Mouse (Mus musculus) right cerebral cortex, postnatal 14 days (tissue): ENCODE measurements around the gene Gm11541.
"Not testable (repeated sequence)": the region's sequence is repeated elsewhere in the genome, so short reads cannot be mapped to it uniquely, and the experiment has no call there.

Source experiments
- DNase-seq: peaks from one replicate; pipeline ENCODE4 v3.0.0; 2022

The Gm11541 gene

DNA sequence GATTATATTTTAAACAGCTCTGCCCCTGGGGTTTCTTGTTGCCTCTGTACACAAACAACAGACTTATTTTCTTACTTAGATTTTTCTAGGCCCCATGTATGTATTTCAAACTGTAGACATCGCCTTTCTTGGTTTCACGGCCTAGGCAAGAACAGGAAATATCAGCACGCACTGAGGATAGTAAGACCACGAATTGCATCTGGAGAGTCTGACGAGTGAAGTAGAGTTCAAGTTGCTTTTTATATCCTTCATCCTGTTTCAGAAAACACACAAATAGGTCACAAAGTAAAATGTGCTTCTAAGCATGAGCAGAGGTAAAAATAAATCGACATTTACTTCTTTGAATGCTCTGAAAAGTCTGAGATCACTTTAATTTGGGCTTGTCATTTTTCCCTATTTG is 8.8 kb downstream of the Gm11541 start:
- no peak for DNase-seq

DNA sequence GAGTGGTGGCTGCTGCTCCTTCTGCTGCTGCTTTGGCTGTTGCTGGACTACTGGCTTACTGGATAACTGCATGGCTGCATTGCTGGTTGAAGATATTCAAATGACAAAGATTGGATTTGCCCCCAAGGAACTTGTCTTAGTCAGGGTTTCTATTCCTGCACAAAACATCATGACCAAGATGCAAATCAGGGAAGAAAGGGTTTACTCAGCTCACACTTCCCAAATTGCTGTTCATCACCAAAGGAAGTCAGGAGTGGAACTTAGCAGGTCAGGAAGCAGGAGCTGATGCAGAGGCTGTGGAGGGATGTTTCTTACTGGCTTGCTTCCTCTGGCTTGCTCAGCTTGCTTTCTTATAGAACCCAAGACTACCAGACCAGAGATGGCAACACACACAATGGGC is 11.8 kb downstream of the Gm11541 start:
- not testable (repeated sequence) for DNase-seq

DNA sequence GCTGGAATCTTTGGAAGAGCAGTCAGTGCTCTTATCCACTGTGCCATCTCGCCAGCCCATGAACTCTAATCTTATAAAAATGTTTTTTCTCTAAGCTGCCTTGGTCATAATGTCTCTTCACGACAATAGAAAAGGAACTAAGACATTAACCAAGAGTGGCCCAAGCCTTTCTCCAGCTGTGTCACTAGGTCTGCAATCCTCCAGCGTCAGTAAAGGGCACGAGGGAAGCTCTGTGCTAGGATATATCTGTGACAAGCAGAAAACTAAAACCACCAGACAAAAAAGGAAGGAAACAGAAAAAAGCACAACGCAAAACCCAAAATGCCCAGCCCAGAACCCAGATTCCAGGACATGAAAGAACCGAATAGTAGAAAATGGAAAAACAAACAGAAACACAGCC is 17.1 kb downstream of the Gm11541 start:
- no peak for DNase-seq

DNA sequence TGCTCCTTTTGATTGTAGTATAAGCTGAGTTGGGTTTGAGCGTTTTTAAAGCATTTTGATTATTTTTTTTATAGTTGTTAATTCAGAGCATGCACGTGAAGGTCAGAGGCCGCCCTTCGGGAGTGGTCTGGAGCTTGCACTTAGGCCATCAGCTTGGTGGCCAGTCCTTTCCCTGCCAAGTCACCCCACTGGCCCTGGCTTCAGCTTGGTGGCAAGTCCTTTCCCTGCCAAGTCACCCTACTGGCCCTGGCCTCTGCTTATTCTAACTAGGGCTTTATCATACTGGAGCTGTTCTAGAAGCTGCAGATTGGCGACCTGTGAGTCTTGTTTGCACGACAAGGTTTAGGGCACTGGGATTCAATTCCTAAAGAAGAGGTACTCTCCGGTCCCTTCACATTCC is 21.9 kb downstream of the Gm11541 start:
- no peak for DNase-seq

DNA sequence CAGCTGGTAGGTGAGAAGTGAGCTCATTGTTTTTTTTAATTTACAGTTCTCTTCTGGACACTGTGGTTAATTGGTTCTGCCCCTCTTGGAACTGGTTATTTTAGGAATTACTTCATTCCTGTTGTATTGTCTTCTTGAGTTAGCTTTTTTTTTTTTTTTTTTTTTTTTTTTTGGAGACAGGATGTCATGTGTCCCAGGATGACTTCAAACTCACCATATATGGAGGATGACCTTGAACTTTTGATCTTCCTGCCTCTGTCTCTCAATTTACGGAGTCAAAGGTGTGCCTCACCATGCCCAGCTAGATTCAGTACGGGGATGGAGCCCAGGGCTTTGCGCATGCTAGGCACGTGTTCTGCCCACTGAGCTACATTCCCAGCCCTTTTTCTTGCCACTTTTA is 22.7 kb downstream of the Gm11541 start:
- no peak for DNase-seq

DNA sequence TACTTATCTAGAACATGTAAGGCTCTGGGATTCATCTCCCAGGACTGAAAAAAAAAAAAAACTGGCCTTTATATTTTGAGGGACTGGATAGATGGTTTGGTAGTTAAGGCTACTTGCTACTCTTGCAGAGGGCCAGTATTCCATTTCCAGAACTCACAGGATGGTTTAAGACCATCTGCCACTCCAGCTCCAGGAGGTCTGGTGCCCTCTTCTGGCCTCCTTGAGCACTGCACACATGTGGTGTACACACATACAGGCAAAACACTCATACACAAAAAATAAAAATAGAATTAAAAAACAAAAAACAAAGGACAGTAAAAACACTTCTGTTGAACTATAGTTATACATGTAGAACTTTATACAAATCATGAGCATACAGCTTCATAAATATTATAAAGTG is 23.7 kb downstream of the Gm11541 start:
- DNase-seq = no peak

DNA sequence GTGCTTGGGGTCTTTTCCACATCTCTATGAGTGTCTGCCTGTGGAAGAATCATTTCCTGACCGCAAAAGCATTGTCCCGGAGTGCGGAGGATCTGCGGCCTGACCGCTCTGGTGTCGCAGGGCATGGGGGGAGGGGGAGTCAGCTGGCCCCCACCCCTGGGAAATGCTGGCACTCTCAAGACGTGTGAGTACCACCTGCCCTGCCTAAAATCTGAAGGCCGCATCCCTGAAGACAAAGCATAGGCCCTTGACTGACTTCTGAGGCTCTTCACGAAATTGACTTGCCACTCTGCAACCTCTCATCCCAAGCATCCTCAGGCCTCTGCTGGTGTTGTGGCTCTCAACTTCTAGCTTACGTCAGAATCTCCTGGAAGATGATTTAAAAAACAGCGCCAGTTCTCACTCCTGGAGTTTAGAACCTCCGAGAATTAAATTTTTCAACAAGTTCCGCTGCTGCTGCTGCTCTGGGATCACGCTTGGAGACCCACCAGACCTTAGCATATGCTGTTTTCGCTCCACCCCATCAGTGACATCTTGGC is 26.6 kb downstream of the Gm11541 start:
- DNase-seq = no peak

DNA sequence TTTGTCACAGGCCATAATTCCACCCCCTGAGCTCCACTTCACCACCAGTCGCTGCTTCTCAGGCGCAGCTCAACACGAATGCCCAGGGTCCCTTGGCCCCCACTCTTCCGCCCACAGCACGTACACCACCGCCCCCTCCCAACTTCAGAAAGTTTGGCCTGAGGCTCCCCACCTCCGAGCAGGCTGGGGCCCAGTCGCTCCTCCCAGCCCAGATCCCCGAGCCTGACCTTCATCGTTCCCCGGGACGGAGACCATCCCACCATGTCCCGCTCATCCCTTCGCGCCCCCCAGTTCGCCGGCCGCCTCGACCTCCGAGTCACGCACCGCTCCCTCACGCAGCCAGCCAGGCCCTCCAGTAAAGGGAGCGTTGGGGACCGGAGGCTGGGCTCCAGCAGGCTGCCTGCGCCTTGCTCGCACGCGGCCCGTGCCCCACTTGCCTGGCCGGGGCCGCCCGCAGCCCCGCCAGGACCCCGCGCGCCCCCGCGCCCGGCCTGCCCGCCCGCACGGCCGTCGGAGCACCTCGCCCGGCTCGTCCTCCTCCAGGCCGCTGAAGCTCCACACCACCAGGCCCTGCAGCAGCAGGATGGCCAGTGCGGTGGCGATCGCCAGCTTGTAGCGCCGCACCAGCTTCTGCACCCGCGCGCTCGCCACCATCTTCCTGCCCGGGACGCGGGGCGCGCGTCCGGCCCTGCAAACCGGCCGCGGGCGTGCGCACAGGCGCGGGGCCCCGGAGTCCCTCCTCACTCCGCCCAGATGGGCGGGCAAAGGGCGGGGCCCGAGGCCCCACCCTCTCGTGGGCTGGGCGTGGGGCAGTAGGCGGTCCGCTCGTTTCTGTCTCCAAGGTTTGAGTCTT is 27.3 kb downstream of the Gm11541 start, which contains the start of gene Xylt2:
Gene Xylt2, minus strand, starts transcription at position 762 of the 853 bp plus-strand sequence.
- DNase-seq = peak; percentile 88

DNA sequence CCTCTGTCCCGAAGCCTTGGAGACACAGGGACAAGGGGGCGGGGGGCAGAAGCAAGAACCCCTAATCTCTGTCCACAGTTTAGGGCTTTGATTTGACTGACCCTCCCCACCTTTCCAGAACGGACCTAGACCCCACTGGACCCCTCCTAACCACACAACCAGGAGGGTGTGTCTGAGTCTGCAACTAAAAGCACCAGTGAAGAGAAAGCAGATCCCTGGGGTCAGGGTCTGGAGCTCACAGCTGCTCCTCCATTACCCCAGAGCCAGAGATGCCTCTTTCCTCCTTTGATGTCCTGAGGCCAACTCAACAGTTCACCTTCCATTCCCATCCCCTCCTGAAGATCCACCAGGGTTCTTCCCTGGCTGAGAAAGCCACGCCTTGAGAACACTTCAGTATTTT is 28.0 kb downstream of the Gm11541 start:
- no peak for DNase-seq

DNA sequence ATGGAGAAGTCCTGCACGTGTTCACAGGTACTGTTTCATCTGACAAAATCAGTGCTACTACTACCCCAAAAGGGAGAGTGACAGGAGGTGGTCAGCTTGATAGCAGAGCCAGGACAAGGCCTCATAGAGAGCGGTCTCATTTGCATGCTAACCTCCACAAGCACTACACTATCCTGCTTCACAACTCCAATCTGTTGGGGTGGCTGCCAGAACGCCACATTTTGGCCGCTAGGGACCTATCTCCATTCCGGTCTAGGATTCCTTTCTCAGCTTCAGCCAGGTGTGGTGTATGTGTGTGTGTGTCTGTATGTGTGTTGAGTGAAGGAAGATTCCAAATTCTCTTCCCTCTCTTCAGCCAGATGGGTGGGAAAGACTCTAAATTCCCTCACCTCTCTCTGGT is 28.9 kb downstream of the Gm11541 start:
- DNase-seq = peak; percentile 23

DNA sequence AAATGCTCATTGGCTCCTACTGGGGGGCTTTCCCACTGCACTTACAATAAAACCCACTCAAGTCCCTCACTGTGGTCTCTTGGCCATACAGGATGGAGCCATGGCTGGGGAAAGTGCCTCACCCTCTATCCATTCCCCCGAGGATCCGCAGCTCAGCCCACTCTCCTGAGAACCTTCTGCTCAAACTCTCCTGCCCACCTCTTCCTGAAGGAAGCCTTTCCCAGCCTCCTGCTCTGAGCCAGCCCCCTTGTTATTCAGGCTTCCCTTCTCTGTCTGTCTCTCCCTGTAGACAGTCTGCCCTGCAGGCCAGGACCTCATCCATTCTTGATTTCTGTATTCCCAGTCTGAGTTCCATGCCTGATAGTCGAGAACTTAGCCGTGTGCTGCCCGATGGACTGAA is 29.3 kb downstream of the Gm11541 start:
- no peak for DNase-seq

DNA sequence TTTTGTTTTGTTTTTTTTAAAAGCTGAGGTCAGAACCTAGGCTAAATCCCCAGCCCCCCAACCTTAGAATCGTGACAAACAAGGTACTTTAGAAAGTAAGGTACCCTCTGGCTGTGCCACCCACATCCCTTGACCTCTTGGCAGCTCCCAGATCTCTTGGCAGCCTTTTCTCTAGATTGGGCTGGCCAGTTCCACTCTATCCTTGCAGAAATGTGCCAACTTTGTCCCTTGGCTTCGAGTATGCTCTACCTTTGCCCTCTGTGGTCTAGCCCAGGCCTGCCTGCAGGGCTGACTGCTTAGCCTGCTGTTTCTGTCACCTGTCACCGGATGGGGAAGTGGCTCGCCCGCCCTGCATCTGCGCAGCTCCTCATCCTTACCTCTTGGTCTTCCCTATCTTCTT is 39.0 kb downstream of the Gm11541 start:
- no peak for DNase-seq

DNA sequence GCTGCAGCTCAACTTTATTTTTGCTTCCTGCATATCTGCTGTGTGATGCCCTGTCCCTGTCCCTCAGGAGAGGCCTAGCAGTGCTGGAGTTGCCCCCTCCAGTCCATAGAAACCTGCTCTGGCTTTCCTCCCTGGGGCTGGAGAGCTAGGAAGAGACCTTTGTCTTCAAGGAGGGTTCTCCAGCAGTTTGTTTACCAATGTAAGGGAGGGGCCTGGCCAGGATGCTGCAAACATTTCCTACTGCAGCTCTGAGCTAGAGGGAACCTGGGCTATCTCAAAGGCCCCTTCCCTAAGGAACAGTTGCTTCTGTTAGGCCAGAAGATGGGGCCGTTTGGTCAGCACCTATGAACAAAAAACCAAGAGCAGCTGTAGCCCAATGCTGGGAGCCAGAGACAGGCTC is 43.0 kb downstream of the Gm11541 start:
- DNase-seq = no peak

DNA sequence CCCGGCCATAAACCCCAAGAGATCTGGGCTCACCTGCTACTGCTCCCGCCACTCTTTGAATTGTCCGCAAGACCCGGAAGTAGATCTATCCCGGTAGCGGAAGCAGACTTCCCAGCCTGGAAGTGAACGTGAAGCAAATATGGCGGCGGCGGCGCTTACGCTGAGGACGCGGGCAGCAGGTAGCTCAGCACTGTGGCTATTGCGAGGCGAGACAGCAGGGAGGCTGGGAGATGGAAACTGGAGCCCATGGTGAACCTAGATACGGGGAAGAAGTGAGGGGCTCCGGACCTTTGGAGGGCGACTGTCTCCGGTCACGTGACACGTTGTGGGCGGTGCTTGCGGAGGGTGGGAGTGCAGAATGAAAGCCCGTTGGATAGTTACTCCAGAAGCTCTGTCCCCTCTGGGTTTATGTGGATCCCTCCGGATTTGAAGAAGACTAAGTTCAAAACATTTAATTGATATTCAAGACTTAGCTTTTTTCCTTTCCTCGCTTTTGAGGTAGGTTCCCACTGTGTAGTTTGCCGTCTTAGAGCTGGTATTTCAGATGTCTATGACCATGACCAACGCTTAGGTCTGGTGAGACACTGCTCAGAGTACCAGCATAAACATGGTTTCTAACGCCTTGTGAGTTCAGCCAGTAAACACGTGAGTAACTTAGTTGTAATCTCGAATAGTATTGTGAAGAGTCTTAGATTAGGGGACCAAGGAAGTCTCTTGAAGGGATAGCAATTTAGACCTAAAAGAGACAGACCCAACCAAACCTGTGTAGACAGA is 50.4 kb downstream of the Gm11541 start, which contains the start of the genes Mrpl27 and Eme1:
Gene Mrpl27, plus strand, starts transcription at position 105 of the 774 bp plus-strand sequence.
Gene Eme1, minus strand, starts transcription at position 302 of the 774 bp plus-strand sequence.
- peak; percentile 69 for DNase-seq

DNA sequence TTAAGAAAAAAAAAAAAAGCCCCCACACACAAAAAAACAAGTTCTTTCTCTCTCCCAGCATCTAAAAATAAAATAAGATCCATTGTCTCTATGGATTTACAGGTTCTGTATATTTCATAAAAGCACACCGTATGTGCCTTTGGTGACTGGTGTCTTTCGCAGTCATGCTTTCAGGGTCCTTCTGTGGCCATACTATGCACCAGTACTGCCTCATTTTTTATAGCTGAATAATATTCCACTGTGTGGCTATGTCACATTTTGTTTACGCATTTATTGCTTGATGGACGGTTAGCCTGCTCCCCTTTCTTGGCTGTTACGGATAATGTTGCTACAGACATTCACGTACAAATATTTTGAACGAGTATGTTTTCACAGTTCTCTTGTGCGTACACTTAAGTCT is 51.3 kb downstream of the Gm11541 start:
- DNase-seq = no peak

DNA sequence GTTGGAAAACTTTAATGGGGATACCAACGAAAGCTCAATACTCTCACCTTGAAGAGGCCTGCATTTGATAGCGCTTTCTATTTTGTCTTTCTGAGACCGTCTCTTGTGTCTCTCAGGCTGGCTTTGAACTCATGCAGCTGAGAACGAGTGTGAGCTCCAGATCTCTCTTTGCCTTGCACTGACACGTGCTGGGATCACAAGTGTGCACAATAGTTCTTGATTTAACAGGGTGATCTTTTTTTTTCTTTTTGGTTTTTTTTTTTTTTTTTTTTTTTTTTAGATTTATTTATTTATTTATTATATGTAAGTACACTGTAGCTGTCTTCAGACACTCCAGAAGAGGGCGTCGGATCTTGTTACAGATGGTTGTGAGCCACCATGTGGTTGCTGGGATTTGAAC is 53.1 kb downstream of the Gm11541 start:
- not testable (repeated sequence) for DNase-seq

DNA sequence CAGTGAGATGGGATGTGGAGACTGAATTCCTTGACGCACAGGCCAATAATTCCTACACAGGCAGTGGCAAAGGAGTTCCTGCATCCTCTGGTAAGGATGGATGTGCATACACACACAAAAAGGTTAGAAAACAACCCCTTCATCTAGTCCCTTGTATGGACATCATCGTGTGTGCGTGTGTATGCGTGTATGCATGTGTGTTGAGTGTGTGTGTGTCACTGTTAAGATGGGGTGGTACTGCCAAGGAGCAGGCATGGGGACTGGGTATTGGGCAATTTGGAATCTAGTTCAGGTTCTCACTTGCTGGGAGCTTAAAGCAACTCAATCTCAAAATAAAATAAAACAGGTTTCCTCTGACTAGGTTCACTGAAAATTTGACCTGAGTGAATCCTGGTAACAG is 57.8 kb downstream of the Gm11541 start:
- DNase-seq = no peak
